ENCODE assay signal across 11 mouse cellular contexts in the genomic region with DNA sequence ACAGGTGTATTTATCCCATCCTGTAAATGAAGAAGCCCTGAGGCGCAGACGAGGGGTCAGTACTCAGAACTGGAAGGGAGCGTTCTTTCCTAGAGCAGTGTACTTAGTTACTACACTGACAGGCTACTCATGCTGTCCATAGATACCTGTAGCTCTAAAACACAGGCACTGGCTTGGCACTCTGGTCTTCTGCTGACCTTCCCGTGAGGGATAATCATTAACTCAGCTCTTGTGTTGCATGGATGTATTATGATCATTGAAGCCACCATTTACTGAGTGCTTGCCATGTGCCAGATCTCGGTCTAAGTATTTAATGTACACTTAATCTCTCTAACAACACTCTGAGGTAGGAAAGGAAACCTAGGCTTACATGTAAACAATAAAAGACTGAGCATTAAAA.
"Had no signal": no experiment of that assay in that cellular context is flagged by ENCODE, and none has a peak within 500 bp of the region (broad histone marks: within the 10 kb centered on the region; RNA-seq: fewer than 3 reads in every experiment).

No protein-coding gene starts in this region.

- ATAC-seq: hindbrain, embryonic 16.5 days; inflammation-experienced regulatory T-cells, adult 6 months; midbrain, embryonic 16.5 days had no signal

- H3K27me3 ChIP-seq: hindbrain, embryonic 12.5 days; midbrain, embryonic 12.5 days; neural tube, embryonic 13.5 days had no signal

- H3K9me3 ChIP-seq: hindbrain, embryonic 12.5 days; limb, embryonic 10.5 days; midbrain, embryonic 12.5 days; neural tube, embryonic 13.5 days had no signal

- H3K9ac ChIP-seq: hindbrain, embryonic 12.5 days; midbrain, embryonic 12.5 days; neural tube, embryonic 13.5 days had no signal

- H3K4me3 ChIP-seq: hindbrain, embryonic 12.5 days; limb, embryonic 10.5 days; midbrain, embryonic 12.5 days; neural tube, embryonic 13.5 days had no signal

- DNase-seq: lung, adult 18-20 months; retina, postnatal 1 day; right cerebral cortex, postnatal 14 days; thymus, postnatal 14 days had no signal

- H3K4me1 ChIP-seq: hindbrain, embryonic 12.5 days; limb, embryonic 10.5 days; midbrain, embryonic 12.5 days had no signal

- H3K36me3 ChIP-seq: hindbrain, embryonic 12.5 days; limb, embryonic 10.5 days; midbrain, embryonic 12.5 days; neural tube, embryonic 13.5 days had no signal

- H3K4me2 ChIP-seq: hindbrain, embryonic 12.5 days; midbrain, embryonic 12.5 days; neural tube, embryonic 13.5 days had no signal

- H3K27ac ChIP-seq: hindbrain, embryonic 12.5 days; limb, embryonic 10.5 days; midbrain, embryonic 12.5 days; neural tube, embryonic 13.5 days had no signal
